Mouse (Mus musculus) spleen, postnatal 4 days (tissue): Measurements from ENCODE around the gene Slbp.

ENCODE experiments used
- DNase-seq, 2 experiments: peaks; one replicate each; pipeline ENCODE4 v3.0.0; 2022; ENCODE audit warnings: low spot score in 2 of 2

Gene Slbp

GRCm38 (mm10) chr5:33651921-33652782 is at the start of gene Slbp:
Gene Slbp, minus strand, starts transcription at chr5:33652574.
- peak; percentile 94 to 98 for DNase-seq

- no peak for DNase-seq
Measured at GRCm38 (mm10) chr5:33701832-33702231, 49.5 kb upstream of the Slbp start.

GRCm38 (mm10) chr5:33700010-33700409 is 47.6 kb upstream of the Slbp start:
- DNase-seq = no peak

- DNase-seq = no peak
Measured at GRCm38 (mm10) chr5:33698669-33699068, 46.3 kb upstream of the Slbp start.

GRCm38 (mm10) chr5:33697947-33698512 is 45.7 kb upstream of the Slbp start:
- no peak for DNase-seq

GRCm38 (mm10) chr5:33697534-33697933 is 45.2 kb upstream of the Slbp start:
- DNase-seq = no peak

GRCm38 (mm10) chr5:33696430-33696829 is 44.1 kb upstream of the Slbp start:
- no peak for DNase-seq

GRCm38 (mm10) chr5:33695718-33696121 is 43.3 kb upstream of the Slbp start:
- DNase-seq = no peak

GRCm38 (mm10) chr5:33694848-33695717 is 42.7 kb upstream of the Slbp start:
- DNase-seq = no peak

- no peak for DNase-seq
Measured at GRCm38 (mm10) chr5:33694461-33694847, 42.1 kb upstream of the Slbp start.

GRCm38 (mm10) chr5:33692393-33692792 is 40.0 kb upstream of the Slbp start:
- DNase-seq = no peak

- no peak for DNase-seq
Measured at GRCm38 (mm10) chr5:33689852-33690645, 37.7 kb upstream of the Slbp start.

- DNase-seq = no peak
Measured at GRCm38 (mm10) chr5:33689221-33689844, 37.0 kb upstream of the Slbp start.

GRCm38 (mm10) chr5:33688278-33689220 is 36.2 kb upstream of the Slbp start:
- no peak for DNase-seq

GRCm38 (mm10) chr5:33687142-33687541 is 34.8 kb upstream of the Slbp start:
- DNase-seq = no peak

GRCm38 (mm10) chr5:33684932-33685331 is 32.6 kb upstream of the Slbp start:
- DNase-seq = no peak

- no peak for DNase-seq
Measured at GRCm38 (mm10) chr5:33683897-33684652, 31.7 kb upstream of the Slbp start.

- no peak for DNase-seq
Measured at GRCm38 (mm10) chr5:33682963-33683362, 30.6 kb upstream of the Slbp start.
